Mouse (Mus musculus): ENCODE results near the gene Mmp25.

DNA sequence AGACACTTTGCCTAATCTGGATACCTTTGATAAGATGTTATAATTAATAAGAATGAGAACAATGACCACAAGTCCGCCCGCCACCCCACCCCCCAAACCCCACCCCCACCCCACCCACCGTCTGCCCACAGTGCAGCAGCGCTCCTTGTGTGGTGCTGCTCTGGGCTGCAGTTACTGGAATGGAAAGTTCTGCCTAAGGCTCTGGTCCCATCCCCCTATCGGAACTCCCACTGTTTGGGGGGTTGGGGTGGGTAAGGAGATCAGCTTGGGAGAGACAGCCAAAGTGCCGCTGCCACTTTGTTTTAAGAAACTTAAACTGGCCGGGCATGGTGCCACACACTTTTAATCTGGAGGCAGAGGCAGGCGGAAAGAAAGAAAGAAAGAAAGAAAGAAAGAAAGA is 42.0 kb downstream of the Mmp25 start:
- TF ChIP-seq PAX5 (IDR thresholded peaks at IDR 0.05; ENCODE audit: low read length) (no peak), RCOR1 (conservative IDR thresholded peaks at IDR 0.05; ENCODE audit: low read depth, low read length) (no peak), MAX (IDR thresholded peaks at IDR 0.05; ENCODE audit: low read length) (no peak), CTCF (conservative IDR thresholded peaks at IDR 0.05 in 1 of 2, IDR thresholded peaks at IDR 0.05 in 1 of 2; ENCODE audit: low read depth in 2 of 2, low read length in 2 of 2) (no peak), UBTF (IDR thresholded peaks at IDR 0.05; ENCODE audit: low read depth, low read length) (no peak), TCF12 (IDR thresholded peaks at IDR 0.05; ENCODE audit: low read depth, low read length) (no peak)
